Mouse (Mus musculus) CD4-positive, CD25-positive, alpha-beta regulatory T cell, adult 9 weeks (primary cell): Measurements from ENCODE around the gene Ice2. TPM values are rescaled to one million over a fixed set of nuclear protein-coding genes. Genes with fewer than 3 reads are reported as not detected.

Experiments used
- polyA plus RNA-seq: library from polyadenylated mRNA; unstranded; fragments of 100-300 nt; shearing (Covaris generic); gene quantifications from one replicate; pipeline ENCODE4 v1.2.1, GENCODE M21; 2017

The Ice2 gene
- polyA plus RNA-seq: 32.9 TPM

GRCm38 (mm10) chr9:69397760-69398452, at the start of gene Ice2:
TSS of gene Ice2 (plus strand) at chr9:69397906.

DNA sequence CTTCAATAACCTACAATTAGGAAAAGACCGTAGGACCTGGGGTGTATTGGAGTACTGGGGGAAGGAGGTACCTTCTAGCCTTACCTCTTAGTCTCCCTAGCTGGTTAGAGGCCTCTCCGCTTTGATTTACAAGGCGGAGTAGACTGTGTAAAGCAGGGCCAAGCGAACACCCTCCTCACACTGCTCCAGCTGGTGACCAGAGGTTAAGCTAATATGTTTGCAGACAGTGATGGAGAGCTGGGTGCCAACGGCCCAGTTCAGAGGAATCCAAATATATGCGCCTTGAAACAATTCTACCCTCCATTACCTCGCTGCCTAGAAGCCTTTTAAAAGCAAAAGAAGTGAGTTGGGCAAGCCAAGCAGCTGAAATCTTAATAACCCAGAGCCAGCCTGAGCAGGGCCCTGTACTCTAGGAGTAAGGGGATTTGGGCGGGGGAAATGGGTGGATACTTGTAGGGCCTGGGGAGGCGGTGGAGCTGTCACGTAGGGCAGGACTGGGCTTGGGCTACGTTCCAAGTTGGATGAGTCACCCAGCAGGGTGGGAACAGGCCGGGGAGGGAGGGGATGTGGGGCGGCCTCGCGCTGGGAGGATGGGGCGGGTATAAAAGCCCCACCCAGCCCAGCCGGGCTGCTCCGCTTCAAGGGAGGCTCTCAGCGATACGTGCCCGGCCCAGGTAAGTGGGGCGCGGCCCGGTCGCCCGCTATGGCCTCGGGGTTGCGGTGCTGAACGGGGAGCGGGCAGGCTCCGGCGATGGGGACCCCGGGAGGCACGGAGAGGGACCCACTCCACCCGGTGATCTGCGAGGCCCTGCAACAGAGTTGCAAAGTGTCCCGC, 55.6 kb downstream of the Ice2 start, which contains the start of gene Anxa2:
Gene Anxa2 (plus strand): TSS at position 555 of the 835 bp plus-strand sequence.

Other genes starting within 250 kb of the Ice2 start
- 105 TPM for gene Anxa2, start 55.7 kb downstream of the Ice2 start, polyA plus RNA-seq